Mouse (Mus musculus) embryonic fibroblast, embryonic 13.5 days (primary cell): ENCODE measurements at regions not wholly inside any gene's neighbourhood (a gene's known extent, or its start where the extent isn't known, plus 50 kb on each side); places are given as distances from the start of the nearest gene placed in this dataset.

Experiments
- CTCF ChIP-seq: IDR thresholded peaks from 2 replicates; pipeline ENCODE4 v1.5.1; 2011; ENCODE audit warnings: mild to moderate bottlenecking, control low read depth, low read length, moderate library complexity, borderline replicate concordance; ENCODE audit not compliant: insufficient read depth
- POLR2A ChIP-seq: IDR thresholded peaks from 2 replicates; pipeline ENCODE4 v1.6.1; 2011; ENCODE audit warnings: low read depth, mild to moderate bottlenecking, control low read depth, low read length, moderate library complexity

DNA sequence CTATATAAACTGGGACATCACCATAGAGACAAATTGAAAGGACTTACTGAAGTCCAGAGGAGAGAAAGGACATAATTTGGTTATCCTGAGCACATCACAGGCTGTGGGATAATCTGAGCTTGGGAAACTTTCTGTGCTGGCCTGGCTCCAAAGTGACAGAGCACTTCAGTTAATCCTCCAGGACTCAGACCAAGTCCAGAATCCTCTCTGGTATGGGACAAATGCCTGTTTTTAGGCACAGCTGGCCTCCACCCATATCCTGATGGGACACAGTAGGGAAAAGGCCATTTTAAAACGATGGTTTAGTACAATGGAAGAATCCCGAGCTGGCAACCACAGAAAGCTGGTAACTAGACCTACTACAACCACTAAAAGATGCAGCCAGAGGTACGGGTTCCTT, 151.3 kb downstream of the Snx19 start:
- no peak for TF ChIP-seq CTCF
- TF ChIP-seq POLR2A, result no peak
